Mouse (Mus musculus): Measurements from ENCODE around the gene Clrn1. TPM values are rescaled to one million over a fixed set of nuclear protein-coding genes. Genes with fewer than 3 reads are reported as not detected.

Gene Clrn1
- total RNA-seq, 2 experiments from 2014 or later: not detected

GRCm38 (mm10) chr3:58831586-58831985, 53.6 kb downstream of the Clrn1 start:
- DNase-seq: no peak

GRCm38 (mm10) chr3:58829926-58830325, 55.2 kb downstream of the Clrn1 start:
- no peak for DNase-seq

GRCm38 (mm10) chr3:58828366-58829153, 56.6 kb downstream of the Clrn1 start:
- no peak for DNase-seq

- DNase-seq: no peak
These were observed 58.9 kb downstream of the Clrn1 start for GRCm38 (mm10) chr3:58826266-58826665.

- DNase-seq: no peak
These were observed 62.9 kb downstream of the Clrn1 start, which contains the start of gene Mindy4b-ps for GRCm38 (mm10) chr3:58822211-58822610. Gene Mindy4b-ps, minus strand, starts transcription at chr3:58822311.

GRCm38 (mm10) chr3:58817337-58817736, 67.8 kb downstream of the Clrn1 start:
- DNase-seq: peak; percentile 21 to 28

- peak in 1 of 2 experiments; percentile 29 for DNase-seq
These were observed 70.9 kb downstream of the Clrn1 start for GRCm38 (mm10) chr3:58814191-58814590.

- no peak for DNase-seq
These were observed 74.8 kb downstream of the Clrn1 start for GRCm38 (mm10) chr3:58810353-58810752.

GRCm38 (mm10) chr3:58809111-58809915, 75.8 kb downstream of the Clrn1 start:
- no peak for DNase-seq

GRCm38 (mm10) chr3:58808636-58809035, 76.5 kb downstream of the Clrn1 start:
- DNase-seq: no peak

- no peak for DNase-seq
These were observed 80.4 kb downstream of the Clrn1 start for GRCm38 (mm10) chr3:58804745-58805144.

GRCm38 (mm10) chr3:58798676-58799075, 86.5 kb downstream of the Clrn1 start:
- no peak for DNase-seq

- DNase-seq: no peak
These were observed 86.9 kb downstream of the Clrn1 start for GRCm38 (mm10) chr3:58798245-58798644.

Other genes with a start within 250 kb of the Clrn1 start
- gene Erich6, start 248.1 kb downstream of the Clrn1 start, total RNA-seq (2021): under 1 TPM in 1 of 2 experiments, not detected in 1; 0.17 TPM
- 10 to 100 TPM; 29.5 to 30.1 TPM for gene Siah2, start 192.9 kb downstream of the Clrn1 start, total RNA-seq (2021)
- gene Mindy4b-ps, start 63.0 kb downstream of the Clrn1 start, total RNA-seq (2021): not detected
- 10 to 100 TPM; 12.9 to 13.3 TPM for gene Med12l, start 120.5 kb upstream of the Clrn1 start, total RNA-seq (2021)
- under 1 TPM in 1 of 2 experiments, not detected in 1; 0.26 TPM for gene Gpr171, start 216.5 kb upstream of the Clrn1 start, total RNA-seq (2021)